Mouse (Mus musculus) heart, embryonic 14.5 days (tissue): ENCODE measurements at regions not wholly inside any gene's neighbourhood (a gene's known extent, or its start where the extent isn't known, plus 50 kb on each side); places are given as distances from the start of the nearest gene placed in this dataset.

Experiments
- ATAC-seq: fragments of 200-750 bp; cut with Nextera tagmentation; 2 replicates; pipeline ENCODE4 v1.8.0; 2017; ENCODE audit warnings: low read depth, moderate TSS enrichment; ENCODE audit not compliant: insufficient number of reproducible peaks, insufficient read depth, low FRiP score
- H3K27ac ChIP-seq, 2 experiments: fragments of 200-500 bp in 1 of 2; fragments of 300-500 bp in 1 of 2; sonication (generic) in 1 of 2; replicated peaks in 1 of 2; 2 replicates each; pipeline ENCODE4 v1.5.1; 2012 to 2014; ENCODE audit warnings: low read depth in 2 of 2, low read length in 2 of 2, control low read depth in 1 of 2, mild to moderate bottlenecking in 1 of 2, mixed read lengths in 1 of 2; ENCODE audit not compliant: control insufficient read depth in 1 of 2, insufficient read depth in 1 of 2
- H3K27me3 ChIP-seq: fragments of 300-500 bp; sonication (generic); 2 replicates; pipeline ENCODE4 v1.6.1; 2014; ENCODE audit warnings: mild to moderate bottlenecking, low read length, control low read depth; ENCODE audit not compliant: control insufficient read depth, insufficient read depth
- H3K36me3 ChIP-seq: fragments of 300-500 bp; sonication (generic); 2 replicates; pipeline ENCODE4 v1.6.1; 2014; ENCODE audit warnings: mild to moderate bottlenecking, control low read depth, low read length, mixed read lengths; ENCODE audit not compliant: control insufficient read depth, insufficient read depth
- H3K4me1 ChIP-seq, 2 experiments: fragments of 200-500 bp in 1 of 2; fragments of 300-500 bp in 1 of 2; sonication (generic) in 1 of 2; 2 replicates each; pipeline ENCODE4 v1.6.1; 2012 to 2014; ENCODE audit warnings: low read length in 2 of 2, control low read depth in 1 of 2, mixed read lengths in 1 of 2; ENCODE audit not compliant: control insufficient read depth in 2 of 2, insufficient read depth in 2 of 2
- H3K4me2 ChIP-seq: fragments of 300-500 bp; sonication (generic); 2 replicates; pipeline ENCODE4 v1.6.1; 2014; ENCODE audit warnings: mild to moderate bottlenecking, low read length
- H3K4me3 ChIP-seq, 2 experiments: fragments of 200-500 bp in 1 of 2; fragments of 300-500 bp in 1 of 2; sonication (generic) in 1 of 2; 2 replicates each; pipeline ENCODE4 v1.5.1; 2012 to 2014; ENCODE audit warnings: low read length in 2 of 2, mild to moderate bottlenecking in 2 of 2, control low read depth in 1 of 2, low read depth in 1 of 2, moderate library complexity in 1 of 2; ENCODE audit not compliant: control insufficient read depth in 1 of 2, insufficient read depth in 1 of 2
- H3K9ac ChIP-seq: fragments of 300-500 bp; sonication (generic); 2 replicates; pipeline ENCODE4 v1.6.1; 2014; ENCODE audit warnings: mild to moderate bottlenecking, low read length
- H3K9me3 ChIP-seq: fragments of 300-500 bp; sonication (generic); 2 replicates; pipeline ENCODE4 v1.6.1; 2016; ENCODE audit warnings: low read length, control low read depth; ENCODE audit not compliant: control insufficient read depth
- WGBS: fragments of 180-500 bp; shearing (Covaris S2); extraction: QIAGEN DNeasy Blood & Tissue Kit; methylation state at CpG from one replicate; pipeline ENCODE4 v1.1.7; 2014; 5-methylcytosine and 5-hydroxymethylcytosine counted together

DNA sequence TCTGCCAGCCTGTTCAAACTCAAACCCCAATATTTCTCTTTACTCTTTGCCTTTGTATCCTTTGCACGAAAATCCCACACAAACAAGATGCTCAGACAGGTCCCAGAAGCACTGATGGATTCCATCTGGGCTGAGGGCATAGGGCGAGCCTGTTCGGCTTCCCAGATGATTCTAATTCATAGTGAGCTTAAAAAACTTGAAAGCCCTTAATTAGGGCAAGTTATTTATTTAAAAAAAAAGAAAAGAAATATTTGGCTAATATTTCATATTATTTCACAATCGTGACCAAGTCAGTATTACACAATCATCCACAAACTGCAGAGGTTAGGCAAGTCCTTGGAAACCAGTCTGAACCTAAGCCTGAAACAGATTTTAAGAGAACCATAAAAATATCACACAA, 93.7 kb upstream of the Dapk1 start:
- Histone ChIP-seq H3K9me3 (no peaks in the 10 kb centered on the region), H3K36me3 (no peaks in the 10 kb centered on the region), H3K4me3 (no peak overlapping the region), H3K9ac (no peak overlapping the region), H3K27me3 (no peaks in the 10 kb centered on the region), H3K4me1 (no peaks in the 10 kb centered on the region), H3K27ac (no peak overlapping the region), H3K4me2 (no peak overlapping the region)
- no peak for ATAC-seq
- WGBS, result 73% methylated on average over 4 of the region's 4 CpGs

DNA sequence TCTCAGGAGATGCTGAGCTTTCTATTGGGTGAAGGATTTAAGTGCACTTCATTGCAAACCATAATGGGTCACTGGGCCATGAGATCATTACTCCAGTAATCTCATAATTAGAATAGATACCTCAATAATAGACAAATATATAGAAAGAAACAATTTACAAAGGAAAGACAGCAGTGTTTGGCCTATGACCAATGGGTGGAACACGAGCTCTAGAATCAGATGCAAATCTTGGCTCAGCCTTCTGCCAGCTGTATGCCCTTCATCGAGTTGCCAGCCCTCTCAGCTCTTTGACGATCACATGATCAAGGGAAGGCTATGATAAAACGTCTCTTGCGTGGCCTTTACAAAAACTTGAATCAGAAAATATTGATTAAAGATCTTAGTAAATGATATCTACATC, 92.9 kb upstream of the Dapk1 start:
- no peak for ATAC-seq
- H3K4me2 ChIP-seq, result no peak overlapping the region
- no peaks in the 10 kb centered on the region for H3K4me1 ChIP-seq
- H3K9ac ChIP-seq, result no peak overlapping the region
- H3K4me3 ChIP-seq, result no peak overlapping the region
- WGBS, result 77% methylated on average over 5 of the region's 5 CpGs
- H3K27me3 ChIP-seq, result no peaks in the 10 kb centered on the region
- no peaks in the 10 kb centered on the region for H3K36me3 ChIP-seq
- no peaks in the 10 kb centered on the region for H3K9me3 ChIP-seq
- no peak overlapping the region for H3K27ac ChIP-seq

DNA sequence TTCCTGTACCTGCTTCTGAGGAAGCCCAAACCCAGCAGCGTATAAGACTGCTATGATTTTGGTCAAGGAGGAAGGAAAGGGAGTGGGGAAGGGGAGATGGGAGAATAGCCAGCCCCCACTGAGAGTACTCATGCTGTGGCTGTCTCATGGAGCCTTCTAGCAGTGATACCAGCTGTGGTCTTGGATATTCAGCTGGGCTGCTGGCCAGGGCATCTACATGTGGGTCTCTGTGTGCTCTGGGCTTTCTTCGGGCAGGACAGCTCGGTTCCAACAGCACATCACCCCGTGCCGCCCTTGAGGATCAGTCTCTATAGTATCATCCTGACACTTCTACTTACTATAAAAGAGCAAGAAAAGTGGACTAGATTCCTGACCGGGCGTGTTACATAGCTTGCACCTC, 90.6 kb upstream of the Dapk1 start:
- no peak for ATAC-seq

GRCm38 (mm10) chr13:60511628-60512027, 90.1 kb upstream of the Dapk1 start:
- ATAC-seq, result no peak
- no peaks in the 10 kb centered on the region for H3K27me3 ChIP-seq
- H3K4me3 ChIP-seq, result no peak overlapping the region
- H3K4me2 ChIP-seq, result no peak overlapping the region
- WGBS, result 53% methylated on average over 8 of the region's 8 CpGs
- no peak overlapping the region for H3K9ac ChIP-seq
- H3K9me3 ChIP-seq, result no peaks in the 10 kb centered on the region
- H3K36me3 ChIP-seq, result no peaks in the 10 kb centered on the region
- H3K4me1 ChIP-seq, result no peaks in the 10 kb centered on the region
- H3K27ac ChIP-seq, result no peak overlapping the region

More for the DNA sequence above, 90.6 kb upstream of the Dapk1 start:
- Histone ChIP-seq H3K9me3 (no peaks in the 10 kb centered on the region), H3K27me3 (no peaks in the 10 kb centered on the region), H3K4me1 (no peaks in the 10 kb centered on the region), H3K4me2 (no peak overlapping the region), H3K4me3 (no peak overlapping the region), H3K36me3 (no peaks in the 10 kb centered on the region), H3K9ac (no peak overlapping the region), H3K27ac (no peak overlapping the region)
- 81% methylated on average over 7 of the region's 7 CpGs for WGBS

GRCm38 (mm10) chr13:60513756-60514155, 88.0 kb upstream of the Dapk1 start:
- no peaks in the 10 kb centered on the region for H3K27me3 ChIP-seq
- H3K4me2 ChIP-seq, result no peak overlapping the region
- ATAC-seq, result no peak
- H3K4me3 ChIP-seq, result no peak overlapping the region
- no peak overlapping the region for H3K27ac ChIP-seq
- H3K9ac ChIP-seq, result no peak overlapping the region
- H3K9me3 ChIP-seq, result no peaks in the 10 kb centered on the region
- no peaks in the 10 kb centered on the region for H3K4me1 ChIP-seq
- no peaks in the 10 kb centered on the region for H3K36me3 ChIP-seq
- WGBS, result 60% methylated on average over 7 of the region's 7 CpGs

DNA sequence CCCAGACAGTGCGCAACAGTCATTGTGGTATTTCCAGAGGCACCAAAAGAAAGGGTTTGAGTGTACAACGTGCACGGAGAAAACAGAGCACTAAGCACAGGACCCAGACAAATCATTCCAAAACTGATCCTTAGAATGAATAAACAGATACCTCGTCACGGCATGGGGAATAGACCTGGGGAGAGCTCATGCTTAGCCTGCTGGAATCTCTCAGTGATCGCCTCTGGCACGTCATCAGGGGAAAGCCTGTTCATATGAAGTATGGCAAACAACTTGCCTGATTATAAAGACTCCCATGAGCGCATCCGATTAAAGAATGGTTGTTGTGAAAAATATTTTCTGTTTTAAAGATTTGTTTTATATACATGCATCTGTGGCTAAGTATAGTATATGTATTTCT, 86.9 kb upstream of the Dapk1 start:
- Histone ChIP-seq H3K9me3 (no peaks in the 10 kb centered on the region), H3K36me3 (no peaks in the 10 kb centered on the region)
- WGBS, result 72% methylated on average over 9 of the region's 9 CpGs

GRCm38 (mm10) chr13:60518010-60518409, 83.7 kb upstream of the Dapk1 start:
- H3K27me3 ChIP-seq, result no peaks in the 10 kb centered on the region
- H3K4me1 ChIP-seq, result no peaks in the 10 kb centered on the region
- no peaks in the 10 kb centered on the region for H3K36me3 ChIP-seq
- no peak overlapping the region for H3K9ac ChIP-seq
- no peak overlapping the region for H3K4me2 ChIP-seq
- no peak overlapping the region for H3K27ac ChIP-seq
- WGBS, result 80% methylated on average over 2 of the region's 2 CpGs
- no peak overlapping the region for H3K4me3 ChIP-seq
- no peak for ATAC-seq
- H3K9me3 ChIP-seq, result no peaks in the 10 kb centered on the region

More for the DNA sequence above, 86.9 kb upstream of the Dapk1 start:
- H3K4me1 ChIP-seq, result no peaks in the 10 kb centered on the region
- H3K27me3 ChIP-seq, result no peaks in the 10 kb centered on the region
- H3K27ac ChIP-seq, result no peak overlapping the region
- no peak overlapping the region for H3K4me2 ChIP-seq
- no peak overlapping the region for H3K4me3 ChIP-seq
- no peak overlapping the region for H3K9ac ChIP-seq
- no peak for ATAC-seq

GRCm38 (mm10) chr13:60519708-60520107, 82.0 kb upstream of the Dapk1 start:
- 49% methylated on average over 4 of the region's 4 CpGs for WGBS

More at GRCm38 (mm10) chr13:60519708-60520107, 82.0 kb upstream of the Dapk1 start:
- Histone ChIP-seq H3K4me1 (no peaks in the 10 kb centered on the region), H3K36me3 (no peaks in the 10 kb centered on the region), H3K9ac (no peak overlapping the region), H3K27me3 (no peaks in the 10 kb centered on the region), H3K4me3 (no peak overlapping the region), H3K9me3 (no peaks in the 10 kb centered on the region), H3K4me2 (no peak overlapping the region), H3K27ac (no peak overlapping the region)
- no peak for ATAC-seq
